Mouse (Mus musculus) neutrophil, adult 65 days (primary cell): ENCODE measurements around the gene Zbed3. TPM values are rescaled to one million over a fixed set of nuclear protein-coding genes. Genes with fewer than 3 reads are reported as not detected.

ENCODE experiments used
- total RNA-seq: library from RNA; stranded (reverse); gene quantifications from 2 replicates; pipeline ENCODE4 v1.2.4, GENCODE M21; 2023

The Zbed3 gene
- total RNA-seq = 7.9 and 10.0 TPM in 2 replicates

GRCm38 (mm10) chr13:95323400-95323799 is at the start of gene Zbed3:
TSS of gene Zbed3 (plus strand) at chr13:95323612.

DNA sequence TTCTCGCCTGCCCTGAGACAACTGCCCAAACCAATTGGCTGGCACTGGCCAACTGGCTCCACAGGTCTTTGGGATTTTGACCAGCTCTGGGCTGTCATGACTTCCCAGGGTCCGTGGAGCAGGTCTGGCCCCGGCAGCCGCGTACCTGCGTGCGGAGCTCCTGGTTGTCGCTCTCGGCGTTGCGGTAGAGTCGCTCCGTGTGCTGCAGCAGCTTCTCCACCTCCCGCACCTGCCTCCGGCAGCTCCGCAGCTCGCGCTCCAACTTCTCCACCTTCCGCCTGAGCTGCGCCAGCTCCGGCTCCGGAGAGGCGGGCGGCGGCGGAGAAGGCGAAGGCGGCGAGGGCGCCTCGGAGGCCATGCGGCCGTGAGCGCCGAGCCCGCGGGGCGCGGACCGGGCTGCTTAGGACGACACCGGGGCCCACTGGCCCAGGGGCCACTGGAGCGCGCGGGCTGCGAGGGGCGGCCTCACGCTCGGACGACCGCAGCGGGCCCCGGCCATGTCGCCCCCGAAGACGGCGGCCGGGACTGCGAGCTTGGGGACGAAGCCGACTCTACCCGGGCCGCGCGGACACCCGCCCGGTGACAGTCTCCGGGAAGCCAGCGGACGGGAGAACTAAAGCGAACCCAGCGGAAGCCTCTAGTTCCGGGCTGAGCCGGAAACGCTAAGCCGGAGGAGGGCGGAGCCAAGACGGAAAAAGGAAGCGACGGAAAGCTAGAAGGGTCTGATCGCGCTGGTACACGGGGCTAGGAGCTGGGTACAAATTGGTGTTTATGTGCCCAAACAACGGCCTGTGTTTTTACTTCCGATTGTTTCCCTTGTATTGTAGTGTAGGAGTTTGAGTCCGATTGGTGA is 51.5 kb downstream of the Zbed3 start, which contains the start of gene Aggf1:
TSS of gene Aggf1 (minus strand) at position 652 of the 853 bp plus-strand sequence.

Other genes with a start within 250 kb of the Zbed3 start
- gene Pde8b, start 73.3 kb upstream of the Zbed3 start, total RNA-seq = 0.44 and 0.48 TPM in 2 replicates
- 37.4 and 49.8 TPM in 2 replicates for gene Aggf1, start 51.7 kb downstream of the Zbed3 start, total RNA-seq
- not detected in 2 replicates for gene Crhbp, start 121.3 kb downstream of the Zbed3 start, total RNA-seq
- not detected in 2 replicates for gene S100z, start 155.1 kb downstream of the Zbed3 start, total RNA-seq
- gene F2rl1, start 201.6 kb downstream of the Zbed3 start, total RNA-seq = not detected in 2 replicates